Mouse (Mus musculus): ENCODE measurements around the gene Atp5g2. TPM values are rescaled to one million over a fixed set of nuclear protein-coding genes. Genes with fewer than 3 reads are reported as not detected.
"Not testable (repeated sequence)": the region's sequence is repeated elsewhere in the genome, so short reads cannot be mapped to it uniquely, and the experiment has no call there.

Atp5g2 gene
- polyA plus RNA-seq, 1 experiment, result 274 TPM

DNA sequence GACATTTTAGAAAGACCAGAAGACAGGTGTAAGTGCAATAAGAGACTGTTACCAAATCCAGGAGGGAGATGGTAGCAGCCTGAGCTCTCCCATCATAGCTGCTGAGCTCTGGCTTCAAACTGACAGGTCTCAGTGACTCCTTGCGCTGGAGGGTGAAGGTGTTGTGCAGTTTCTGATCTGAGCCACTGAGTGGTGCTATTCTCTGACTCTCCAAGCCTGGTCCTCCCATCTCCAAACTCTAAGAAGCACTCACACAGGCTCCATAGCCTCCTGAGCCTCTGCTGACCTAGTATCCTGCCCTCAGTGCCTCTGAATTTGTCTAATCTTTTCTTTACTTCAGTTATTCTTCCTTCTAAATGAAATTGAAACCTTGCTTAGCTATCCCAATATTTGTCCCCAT is 11.5 kb upstream of the Atp5g2 start:
- H3K4me3 ChIP-seq (ENCODE audit: insufficient read depth, low read depth, low read length), result no peak overlapping the region
- no peaks in the 10 kb centered on the region for H3K4me1 ChIP-seq (ENCODE audit: control insufficient read depth, insufficient read depth, insufficient read length, low read length)
- H3K27ac ChIP-seq (replicated peaks; ENCODE audit: low read depth, low read length), result no peak overlapping the region

DNA sequence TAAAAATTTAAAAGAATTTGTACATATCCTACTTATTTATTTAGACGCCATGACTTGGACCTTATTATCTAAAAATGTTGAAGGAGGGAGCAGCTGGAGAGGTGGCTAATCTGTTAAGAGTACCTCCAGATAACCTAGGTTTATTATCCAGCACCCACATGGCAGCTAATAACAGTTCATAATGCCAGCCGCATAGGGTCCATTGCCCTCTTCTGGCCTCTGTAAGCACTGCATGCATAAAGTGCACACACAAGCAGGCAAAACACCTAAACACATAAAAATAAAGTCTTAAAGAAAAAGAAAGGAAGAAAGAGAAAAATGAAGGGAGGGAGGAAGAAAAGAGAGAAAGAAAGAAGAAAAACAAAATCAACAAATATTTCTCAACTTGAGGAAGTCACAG is 4.2 kb upstream of the Atp5g2 start:
- Histone ChIP-seq H3K4me1 (ENCODE audit: control insufficient read depth, insufficient read depth, insufficient read length, low read length) (no peaks in the 10 kb centered on the region), H3K4me3 (ENCODE audit: insufficient read depth, low read depth, low read length) (no peak overlapping the region), H3K27ac (replicated peaks; ENCODE audit: low read depth, low read length) (no peak overlapping the region)

DNA sequence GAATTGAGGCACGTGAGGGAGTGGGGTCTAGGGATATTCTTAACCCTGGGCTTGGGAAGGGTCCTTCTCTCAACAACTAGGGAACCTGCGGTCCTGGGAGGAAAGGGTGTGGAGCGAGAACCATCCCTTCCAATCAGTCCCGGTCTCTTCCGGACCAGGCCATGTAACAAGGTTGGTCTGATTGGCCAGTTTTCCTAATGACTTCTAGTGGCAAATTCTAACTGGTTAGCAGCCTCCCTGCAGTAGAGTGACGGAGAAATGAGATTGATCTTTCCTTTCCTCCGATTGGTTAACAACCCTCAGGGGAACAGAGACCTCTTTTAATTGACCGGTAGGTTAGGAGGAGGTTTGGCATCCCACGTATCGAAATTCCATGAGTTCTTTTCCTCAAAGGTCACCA is 1.4 kb upstream of the Atp5g2 start:
- peak overlapping the region; percentile 42 for H3K4me3 ChIP-seq (ENCODE audit: insufficient read depth, low read depth, low read length)
- peaks cover 3% of the 10 kb centered on the region for H3K4me1 ChIP-seq (ENCODE audit: control insufficient read depth, insufficient read depth, insufficient read length, low read length)
- peak overlapping the region; percentile 82 for H3K27ac ChIP-seq (replicated peaks; ENCODE audit: low read depth, low read length)

DNA sequence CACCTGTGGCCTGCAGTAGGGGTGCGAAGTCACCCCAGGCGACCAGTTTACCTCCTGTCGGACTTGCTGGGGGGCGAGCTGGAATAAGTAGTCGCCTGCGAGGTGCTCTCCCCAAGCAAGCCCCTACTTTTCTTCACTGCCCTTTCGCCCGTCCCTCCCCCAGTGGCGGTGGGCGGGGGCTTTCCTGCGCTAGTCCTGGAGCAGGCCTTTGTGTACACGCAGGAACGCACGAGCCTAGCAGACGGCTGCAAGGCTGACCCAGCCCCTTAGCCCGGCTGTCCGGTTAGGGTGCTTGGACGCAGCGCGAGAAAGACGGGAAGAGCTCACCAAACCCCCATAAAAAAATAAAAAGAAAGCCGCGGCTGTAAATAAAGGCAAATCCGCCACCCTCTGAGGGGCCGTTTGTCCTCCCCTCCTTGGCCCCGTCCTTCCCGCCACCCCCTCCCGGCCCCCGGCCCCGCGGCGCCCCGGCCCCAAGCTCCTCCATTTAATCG is 384 bp downstream of the Atp5g2 start:
- H3K27ac ChIP-seq (replicated peaks; ENCODE audit: low read depth, low read length), result peak overlapping the region; percentile 97
- peaks cover 3% of the 10 kb centered on the region for H3K4me1 ChIP-seq (ENCODE audit: control insufficient read depth, insufficient read depth, insufficient read length, low read length)
- peak overlapping the region; percentile 65 for H3K4me3 ChIP-seq (ENCODE audit: insufficient read depth, low read depth, low read length)

GRCm38 (mm10) chr15:102670767-102671575 is 1.2 kb downstream of the Atp5g2 start:
- H3K4me1 ChIP-seq (ENCODE audit: control insufficient read depth, insufficient read depth, insufficient read length, low read length), result peaks cover 3% of the 10 kb centered on the region
- peak overlapping the region; percentile 89 for H3K4me3 ChIP-seq (ENCODE audit: insufficient read depth, low read depth, low read length)
- H3K27ac ChIP-seq (replicated peaks; ENCODE audit: low read depth, low read length), result peak overlapping the region; percentile 97

DNA sequence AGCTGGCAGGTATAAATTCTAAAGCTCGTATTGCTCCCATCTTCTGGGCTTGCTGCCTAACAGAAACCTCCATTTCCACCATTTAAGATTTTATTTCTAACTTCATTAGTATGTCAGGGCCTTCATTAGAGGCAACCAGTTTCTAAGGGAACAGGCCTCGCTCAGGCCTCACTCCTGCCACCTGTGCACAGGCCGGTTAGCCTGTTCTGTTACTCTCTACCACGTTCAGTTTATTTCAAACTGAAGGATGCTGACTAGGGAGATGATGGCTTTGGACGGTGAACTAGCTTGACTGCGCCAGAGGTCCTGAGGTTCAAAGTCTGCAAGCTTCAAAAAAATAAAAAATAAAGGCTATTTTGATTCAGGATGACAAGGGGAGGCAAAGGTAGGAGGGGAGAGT is 1.9 kb downstream of the Atp5g2 start:
- Histone ChIP-seq H3K4me3 (ENCODE audit: insufficient read depth, low read depth, low read length) (peak overlapping the region; percentile 89), H3K4me1 (ENCODE audit: control insufficient read depth, insufficient read depth, insufficient read length, low read length) (peaks cover 3% of the 10 kb centered on the region), H3K27ac (replicated peaks; ENCODE audit: low read depth, low read length) (peak overlapping the region; percentile 97)

DNA sequence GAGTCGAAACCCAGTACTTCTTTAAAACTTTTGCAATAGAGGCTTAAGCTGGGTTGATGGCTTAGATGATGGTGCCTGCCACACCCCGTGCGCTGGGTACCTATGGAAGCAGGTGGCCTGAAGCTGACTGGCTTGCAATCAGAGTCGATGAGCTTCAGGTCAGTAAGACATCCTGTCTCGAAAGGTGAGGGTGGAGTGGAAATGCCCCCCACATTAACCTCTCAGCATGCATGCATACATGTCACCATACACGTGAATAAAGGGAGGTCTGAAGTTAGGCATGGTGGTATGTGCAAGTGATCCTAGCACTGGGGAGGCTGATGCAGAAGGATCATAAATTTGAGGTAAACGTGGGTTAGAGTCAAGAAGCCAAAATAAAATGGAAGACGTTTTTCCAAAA is 2.6 kb downstream of the Atp5g2 start:
- Histone ChIP-seq H3K4me1 (ENCODE audit: control insufficient read depth, insufficient read depth, insufficient read length, low read length) (peaks cover 3% of the 10 kb centered on the region), H3K4me3 (ENCODE audit: insufficient read depth, low read depth, low read length) (no peak overlapping the region; the same call in 1 of the 2 replicates), H3K27ac (replicated peaks; ENCODE audit: low read depth, low read length) (no peak overlapping the region)

DNA sequence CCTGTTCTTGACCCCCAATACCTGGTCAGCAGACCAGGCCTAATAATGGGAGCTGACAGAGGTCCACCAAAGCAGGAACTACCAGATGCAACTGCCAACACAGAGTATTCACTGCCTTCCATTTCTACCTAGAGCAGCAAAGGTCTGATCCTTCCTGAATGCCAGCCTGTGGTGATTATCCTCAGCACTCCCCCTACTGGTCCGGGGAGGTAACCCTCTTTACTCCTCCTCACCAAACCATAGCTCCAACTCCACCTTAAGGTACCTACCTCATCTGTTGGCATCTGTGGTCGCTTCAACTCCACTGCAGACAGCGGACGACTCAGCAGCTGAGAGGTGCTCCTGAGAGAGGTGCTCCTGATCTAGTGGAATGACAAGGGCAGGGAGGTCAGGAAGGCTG is 6.7 kb downstream of the Atp5g2 start:
- Histone ChIP-seq H3K4me3 (ENCODE audit: insufficient read depth, low read depth, low read length) (no peak overlapping the region), H3K27ac (replicated peaks; ENCODE audit: low read depth, low read length) (no peak overlapping the region), H3K4me1 (ENCODE audit: control insufficient read depth, insufficient read depth, insufficient read length, low read length) (peaks cover 3% of the 10 kb centered on the region)

- no peak overlapping the region for H3K27ac ChIP-seq (replicated peaks; ENCODE audit: low read depth, low read length)
- no peaks in the 10 kb centered on the region; the same call in 1 of the 2 replicates for H3K4me1 ChIP-seq (ENCODE audit: control insufficient read depth, insufficient read depth, insufficient read length, low read length)
- no peak overlapping the region for H3K4me3 ChIP-seq (ENCODE audit: insufficient read depth, low read depth, low read length)
Observed at GRCm38 (mm10) chr15:102663825-102664224, 8.3 kb downstream of the Atp5g2 start.

DNA sequence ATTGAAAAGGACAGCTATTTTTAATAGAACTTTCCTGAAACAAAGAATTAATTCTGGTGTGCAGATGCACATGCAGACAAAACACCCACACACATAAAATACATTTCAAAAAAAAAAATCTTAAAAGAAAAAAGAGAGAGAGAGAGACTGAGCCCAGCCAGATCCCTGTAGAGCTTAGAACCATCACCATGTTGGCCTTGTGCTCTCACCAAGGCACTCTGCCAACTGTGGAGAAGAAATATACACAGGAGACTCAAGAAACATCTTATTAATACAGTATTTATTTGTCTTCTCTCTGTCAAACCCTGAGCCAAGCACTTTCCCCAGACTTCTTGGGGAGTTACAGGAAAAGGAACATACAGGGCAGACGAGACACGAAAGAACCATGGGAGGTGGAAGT is 9.6 kb downstream of the Atp5g2 start:
- H3K4me1 ChIP-seq (ENCODE audit: control insufficient read depth, insufficient read depth, insufficient read length, low read length); H3K27ac ChIP-seq (replicated peaks; ENCODE audit: low read depth, low read length); H3K4me3 ChIP-seq (ENCODE audit: insufficient read depth, low read depth, low read length): not testable (repeated sequence)

DNA sequence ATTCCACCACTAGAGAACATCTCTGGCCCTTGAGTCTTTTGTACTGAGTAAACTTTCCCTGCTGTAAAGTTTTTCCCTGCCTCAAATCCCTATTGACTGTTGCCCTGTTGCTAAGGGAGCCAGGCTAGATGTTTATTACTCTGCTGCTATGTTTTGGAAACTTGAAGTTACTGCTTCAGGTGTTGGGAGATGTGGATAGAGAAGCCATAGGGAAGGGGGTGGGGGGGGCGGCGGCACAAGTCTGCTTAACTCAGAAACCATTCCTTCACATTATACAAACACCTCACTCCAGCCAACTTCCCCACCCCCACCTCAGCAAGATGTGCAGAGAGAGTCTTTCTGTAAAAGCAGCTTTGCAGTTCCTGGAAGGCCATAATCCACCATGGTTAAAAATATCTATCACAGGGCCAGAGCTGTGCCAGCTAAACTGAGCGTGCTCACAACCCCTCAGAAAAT is 14.2 kb downstream of the Atp5g2 start:
- Histone ChIP-seq H3K27ac (replicated peaks; ENCODE audit: low read depth, low read length) (no peak overlapping the region), H3K4me1 (ENCODE audit: control insufficient read depth, insufficient read depth, insufficient read length, low read length) (no peaks in the 10 kb centered on the region)

DNA sequence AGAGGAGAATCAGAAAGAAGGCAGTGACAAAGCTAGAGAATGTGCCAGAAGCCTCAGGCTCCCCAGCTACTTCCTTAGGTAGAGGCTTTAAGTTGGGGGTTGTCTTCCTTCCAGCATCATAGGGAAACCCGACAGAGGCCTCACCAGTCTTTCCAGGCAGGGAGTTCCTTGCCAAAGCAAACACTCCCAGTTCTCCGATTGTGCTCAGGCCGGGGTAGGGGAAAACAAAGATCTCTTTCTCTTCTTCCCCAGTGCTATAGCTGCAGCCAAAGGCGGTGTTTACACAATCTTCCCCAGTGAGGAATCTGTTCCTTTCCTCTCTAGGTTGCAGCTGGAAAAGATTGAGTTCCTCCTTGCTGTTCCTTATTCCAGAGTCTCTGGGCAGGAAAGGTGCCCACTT is 15.5 kb downstream of the Atp5g2 start:
- H3K4me3 ChIP-seq (ENCODE audit: insufficient read depth, low read depth, low read length), result no peak overlapping the region

More for the DNA sequence above, 14.2 kb downstream of the Atp5g2 start:
- H3K4me3 ChIP-seq (ENCODE audit: insufficient read depth, low read depth, low read length), result no peak overlapping the region

GRCm38 (mm10) chr15:102651928-102652660 is 20.1 kb downstream of the Atp5g2 start:
- not testable (repeated sequence) for H3K27ac ChIP-seq (replicated peaks; ENCODE audit: low read depth, low read length)

More for the DNA sequence above, 15.5 kb downstream of the Atp5g2 start:
- no peaks in the 10 kb centered on the region for H3K4me1 ChIP-seq (ENCODE audit: control insufficient read depth, insufficient read depth, insufficient read length, low read length)
- no peak overlapping the region for H3K27ac ChIP-seq (replicated peaks; ENCODE audit: low read depth, low read length)

DNA sequence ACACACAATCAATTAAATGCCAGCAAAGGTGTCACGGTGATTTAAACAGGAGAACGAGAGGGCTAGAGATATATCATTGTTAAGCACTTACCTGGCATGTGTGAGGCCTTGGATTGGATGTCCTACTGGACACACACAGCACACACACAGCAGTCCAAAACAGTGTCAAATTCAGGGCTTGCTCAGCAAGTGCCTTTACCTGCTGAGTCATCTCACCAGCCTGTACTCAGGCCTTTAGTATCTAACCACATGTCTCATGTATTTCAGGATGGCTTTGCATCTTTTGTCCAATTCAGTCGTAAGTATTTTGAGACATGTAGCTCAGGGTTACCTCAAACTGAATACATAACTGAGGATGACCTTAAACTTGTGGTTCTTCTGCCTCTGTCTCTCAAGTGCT is 21.0 kb downstream of the Atp5g2 start:
- Histone ChIP-seq H3K4me3 (ENCODE audit: insufficient read depth, low read depth, low read length) (no peak overlapping the region), H3K27ac (replicated peaks; ENCODE audit: low read depth, low read length) (no peak overlapping the region), H3K4me1 (ENCODE audit: control insufficient read depth, insufficient read depth, insufficient read length, low read length) (no peaks in the 10 kb centered on the region)

More at GRCm38 (mm10) chr15:102651928-102652660, 20.1 kb downstream of the Atp5g2 start:
- H3K4me3 ChIP-seq (ENCODE audit: insufficient read depth, low read depth, low read length); H3K4me1 ChIP-seq (ENCODE audit: control insufficient read depth, insufficient read depth, insufficient read length, low read length): not testable (repeated sequence)

GRCm38 (mm10) chr15:102635817-102636216 is 36.3 kb downstream of the Atp5g2 start:
- Histone ChIP-seq H3K4me1 (ENCODE audit: control insufficient read depth, insufficient read depth, insufficient read length, low read length) (no peaks in the 10 kb centered on the region), H3K27ac (replicated peaks; ENCODE audit: low read depth, low read length) (no peak overlapping the region), H3K4me3 (ENCODE audit: insufficient read depth, low read depth, low read length) (no peak overlapping the region)
